Mouse (Mus musculus) ES-E14 (cell line): Measurements from ENCODE around the gene Ttc23l. TPM values are rescaled to one million over a fixed set of nuclear protein-coding genes. Genes with fewer than 3 reads are reported as not detected.
A peak's percentile ranks its signal among the peaks of the same experiment; 100 is the strongest.

ENCODE experiments used
- DNase-seq: peaks from one replicate; pipeline ENCODE4 v3.0.0-alpha.2; 2013; ENCODE audit warnings: low read depth, low spot score
- H3K27ac ChIP-seq: 2 replicates; pipeline ENCODE4 v1.5.1; 2012; ENCODE audit warnings: low read depth, mild to moderate bottlenecking, low read length, moderate library complexity, mixed read lengths; ENCODE audit not compliant: poor library complexity, insufficient read depth, severe bottlenecking
- H3K36me3 ChIP-seq: 2 replicates; pipeline ENCODE4 v1.6.1; 2012; ENCODE audit warnings: mild to moderate bottlenecking, low read length, moderate library complexity, mixed read lengths; ENCODE audit not compliant: control insufficient read depth, poor library complexity, insufficient read depth, severe bottlenecking
- H3K4me1 ChIP-seq, 2 experiments: fragments of 150-350 bp in 1 of 2; sonication (generic) in 1 of 2; 2 replicates each; pipeline ENCODE4 v1.6.1; 2012; ENCODE audit warnings: low read length in 2 of 2, mild to moderate bottlenecking in 1 of 2, mixed read lengths in 1 of 2; ENCODE audit not compliant: control insufficient read depth in 2 of 2, insufficient read depth in 2 of 2, poor library complexity in 1 of 2
- H3K4me3 ChIP-seq, 2 experiments: fragments of 150-350 bp in 1 of 2; sonication (generic) in 1 of 2; 2 replicates each; pipeline ENCODE4 v1.5.1; 2012; ENCODE audit warnings: low read length in 2 of 2, low read depth in 1 of 2, mild to moderate bottlenecking in 1 of 2, mixed read lengths in 1 of 2; ENCODE audit not compliant: insufficient read depth in 1 of 2, poor library complexity in 1 of 2, severe bottlenecking in 1 of 2
- H3K9ac ChIP-seq: 2 replicates; pipeline ENCODE4 v1.6.1; 2012; ENCODE audit warnings: low read depth, mild to moderate bottlenecking, low read length, mixed read lengths; ENCODE audit not compliant: poor library complexity, insufficient read depth, severe bottlenecking
- H3K9me3 ChIP-seq: fragments of 150-350 bp; sonication (generic); 2 replicates; pipeline ENCODE4 v1.6.1; 2012; ENCODE audit warnings: low read depth, mild to moderate bottlenecking, low read length; ENCODE audit not compliant: control insufficient read depth, insufficient read depth
- CHD2 ChIP-seq: IDR thresholded peaks from 2 replicates; pipeline ENCODE4 v1.6.1; 2014; ENCODE audit warnings: mild to moderate bottlenecking, low read depth, low read length, inconsistent platforms
- HCFC1 ChIP-seq: IDR thresholded peaks from 2 replicates; pipeline ENCODE4 v1.6.1; 2012; ENCODE audit warnings: low read length, inconsistent platforms, borderline replicate concordance; ENCODE audit not compliant: insufficient read depth
- MAFK ChIP-seq: IDR thresholded peaks from 2 replicates; pipeline ENCODE4 v1.6.1; 2014; ENCODE audit warnings: mild to moderate bottlenecking, low read depth, low read length, inconsistent platforms; ENCODE audit not compliant: insufficient read depth
- ZC3H11A ChIP-seq: IDR thresholded peaks from 2 replicates; pipeline ENCODE4 v1.6.1; 2012; ENCODE audit warnings: low read depth, mild to moderate bottlenecking, inconsistent platforms, low read length, borderline replicate concordance
- ZNF384 ChIP-seq: IDR thresholded peaks from 2 replicates; pipeline ENCODE4 v1.6.1; 2012; ENCODE audit warnings: low read depth, low read length, inconsistent platforms
- in situ Hi-C, 2 experiments: fragments of 600-800 bp; cut with MboI; formaldehyde crosslinking; loops; one replicate each; pipeline ENCODE4 v1.15.1; 2025; ENCODE audit warnings: low sequenced_read_pairs in 2 of 2, inconsistent platforms in 1 of 2; ENCODE audit not compliant: unreplicated experiment in 2 of 2
- total RNA-seq: library from RNA; depleted of rRNA; stranded (reverse); fragments of 300-350 nt; gene quantifications from 2 replicates; pipeline ENCODE4 v1.2.3, GENCODE M21; 2012

Gene Ttc23l
- total RNA-seq, 1 experiment, result not detected

DNA sequence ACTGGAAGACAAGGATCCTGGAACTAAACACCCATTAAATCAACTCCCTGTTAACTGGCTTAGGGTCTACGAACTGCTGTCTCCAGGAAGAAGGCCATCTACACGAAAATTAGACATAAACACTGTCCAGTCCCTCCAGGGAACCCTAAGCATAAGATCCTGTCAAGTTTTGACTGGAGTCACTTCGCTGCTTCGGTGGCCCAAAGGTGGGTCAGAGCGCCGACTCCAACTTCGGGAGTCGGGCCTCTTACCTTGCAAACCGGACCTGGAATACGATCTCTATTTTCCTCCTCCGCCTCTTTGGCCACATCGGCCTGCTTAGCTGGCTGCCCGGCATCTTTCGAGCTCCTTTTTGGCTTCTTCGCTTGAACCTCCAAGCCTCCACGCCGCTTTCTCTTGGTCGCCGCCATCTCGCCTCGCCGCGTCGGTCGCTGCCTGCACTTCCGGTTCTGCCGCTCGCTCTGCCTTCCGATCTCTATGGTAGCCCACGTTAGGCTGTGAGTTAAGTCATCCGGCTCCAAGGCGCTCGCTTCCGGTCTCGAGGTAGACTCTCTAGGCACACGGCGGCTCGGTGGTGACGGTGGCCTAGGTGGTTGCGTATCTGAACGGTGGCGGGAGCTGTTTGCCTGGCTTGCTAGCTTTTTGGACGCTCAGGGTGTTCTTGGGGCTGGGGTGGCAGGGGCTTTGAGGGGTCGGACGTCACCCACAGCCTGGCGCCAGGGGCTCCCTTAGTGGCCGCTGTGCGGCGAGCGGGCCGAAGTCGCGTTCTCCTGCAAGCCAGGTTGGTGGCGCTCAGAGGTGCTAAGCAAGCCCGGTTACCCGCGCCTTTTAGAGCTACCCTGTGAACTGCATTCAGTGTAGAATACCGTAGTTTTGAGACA, 72.7 kb downstream of the Ttc23l start, which contains the start of the genes Brix1 and Rad1:
Brix1 (minus strand) TSS at position 464 of the 881 bp plus-strand sequence.
Rad1 (plus strand) TSS at position 535 of the 881 bp plus-strand sequence.
- Histone ChIP-seq H3K27ac (peak within 1 kb of the TSS; percentile 74), H3K9ac (peak within 1 kb of the TSS; percentile 92), H3K4me3 (peak within 1 kb of the TSS; percentile 90 to 96), H3K9me3 (no peaks in the 10 kb centered on the region), H3K36me3 (peaks cover 30% of the 10 kb centered on the region), H3K4me1 (peaks cover 0 to 4% of the 10 kb centered on the region in 2 experiments; a peak in 1 of 4 replicates)
- DNase-seq, result peak; percentile 94
- TF ChIP-seq ZNF384 (no peak), HCFC1 (peak; percentile 76; the same call in 1 of the 2 replicates), MAFK (no peak)
- in situ Hi-C loops, result loop anchor here in 1 of 2 experiments (25.0 kb wide), 1 partner anchor 902 kb away; the partner anchor contains the start of gene Tars

DNA sequence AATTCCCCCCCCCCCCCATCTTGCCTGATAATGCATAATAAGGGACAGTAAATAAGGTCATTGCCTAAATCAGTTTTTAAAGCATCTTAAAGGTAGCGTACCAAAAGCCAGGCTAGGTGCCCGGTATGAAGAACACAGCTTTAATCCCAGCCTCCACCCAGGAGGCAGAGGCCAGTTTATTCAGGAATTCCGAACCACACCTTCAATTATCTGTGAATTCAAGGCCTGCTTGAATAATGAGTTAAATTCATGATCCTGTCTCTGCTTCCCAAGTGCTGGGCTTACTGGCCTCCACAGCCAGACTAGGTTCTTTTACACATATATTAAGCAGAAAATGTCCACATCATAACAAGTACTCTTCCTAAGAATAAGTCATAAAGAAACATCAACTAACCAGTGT, 87.5 kb downstream of the Ttc23l start:
- DNase-seq, result no peak
- Histone ChIP-seq H3K9me3 (no peaks in the 10 kb centered on the region), H3K4me3 (peak overlapping the region; percentile 66 to 79), H3K27ac (peak overlapping the region; percentile 99), H3K9ac (peak overlapping the region; percentile 76; the same call in 1 of the 2 replicates), H3K36me3 (peaks cover 5% of the 10 kb centered on the region), H3K4me1 (peaks cover 4% of the 10 kb centered on the region in 2 experiments)
- in situ Hi-C loops, result no loop called here
- no peak for TF ChIP-seq HCFC1
- TF ChIP-seq ZNF384, result no peak
- TF ChIP-seq MAFK, result no peak
- no peak for TF ChIP-seq ZC3H11A
- no peak for TF ChIP-seq CHD2

DNA sequence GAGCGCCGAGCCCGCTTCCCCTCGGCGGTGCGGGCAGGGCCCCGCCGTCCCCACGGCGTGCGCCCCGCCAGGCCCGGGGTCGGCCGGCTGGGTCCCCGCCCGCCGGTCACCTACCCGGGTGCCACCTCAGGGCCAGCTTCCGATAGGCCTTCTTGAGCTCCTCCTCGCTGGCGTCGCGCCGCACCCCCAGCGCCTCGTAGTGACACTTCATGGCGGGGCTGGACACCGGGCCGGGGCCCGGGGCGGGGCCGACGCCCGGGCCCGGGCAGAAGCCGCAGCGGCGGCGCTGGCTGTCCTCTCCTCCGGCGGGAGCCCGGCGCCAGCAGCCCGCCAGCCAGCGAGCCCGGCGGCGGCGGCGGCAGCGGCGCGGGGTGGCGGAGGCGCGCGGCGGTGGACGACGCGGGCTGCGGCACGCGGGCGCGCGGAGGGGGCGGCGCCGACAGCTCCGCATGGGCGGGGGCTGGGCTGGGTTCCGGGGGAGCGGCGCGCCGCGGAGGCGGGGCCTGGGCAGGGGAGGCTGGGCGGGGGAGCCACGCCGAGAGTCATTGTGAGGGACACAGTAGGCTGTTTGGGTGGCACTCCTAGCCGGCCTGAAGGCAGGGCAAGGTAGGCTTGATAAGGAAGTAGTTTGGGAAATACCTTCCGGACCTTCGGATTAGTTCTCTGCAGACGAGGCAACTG, 88.2 kb downstream of the Ttc23l start, which contains the start of gene Dnajc21:
Dnajc21 (minus strand) TSS at position 366 of the 681 bp plus-strand sequence.
- DNase-seq, result peak; percentile 72
- peaks cover 3% of the 10 kb centered on the region for H3K36me3 ChIP-seq
- H3K27ac ChIP-seq, result peak within 1 kb of the TSS; percentile 99
- peaks cover 4% of the 10 kb centered on the region in 2 experiments for H3K4me1 ChIP-seq
- no peaks in the 10 kb centered on the region for H3K9me3 ChIP-seq
- H3K9ac ChIP-seq, result peak within 1 kb of the TSS; percentile 85
- no peak for TF ChIP-seq MAFK
- no peak for TF ChIP-seq HCFC1
- no peak for TF ChIP-seq ZC3H11A
- no peak for TF ChIP-seq ZNF384
- TF ChIP-seq CHD2, result no peak
- H3K4me3 ChIP-seq, result peak within 1 kb of the TSS; percentile 79 to 94
- in situ Hi-C loops, result no loop called here

DNA sequence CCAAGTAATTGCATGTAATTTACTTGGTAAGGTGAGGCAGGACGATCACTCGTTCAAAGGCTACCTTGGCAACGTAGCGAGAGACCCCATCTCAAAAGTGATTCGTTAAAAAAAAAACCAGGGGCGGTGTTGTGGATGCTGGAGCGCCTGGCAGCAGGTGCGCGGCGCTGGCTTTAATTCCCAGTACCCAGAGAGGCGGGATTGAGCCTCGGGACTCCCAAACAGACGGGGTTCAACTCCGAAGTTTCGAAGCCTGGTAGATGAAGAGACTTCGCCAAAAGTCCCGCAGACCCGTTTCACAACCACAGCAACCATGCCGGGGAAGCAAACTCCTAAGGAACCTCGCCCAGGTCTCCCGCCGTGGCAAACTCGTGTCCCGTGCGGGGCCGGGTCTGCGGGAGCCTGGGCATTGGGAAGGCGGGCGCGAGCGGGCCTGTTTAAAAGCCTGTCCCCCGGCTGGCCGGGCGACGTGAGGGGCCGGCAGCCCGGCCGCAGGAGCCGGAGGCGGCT, 88.8 kb downstream of the Ttc23l start:
- peaks cover 2% of the 10 kb centered on the region; the same call in 1 of the 2 replicates for H3K36me3 ChIP-seq
- H3K9me3 ChIP-seq, result no peaks in the 10 kb centered on the region
- H3K4me1 ChIP-seq, result peaks cover 4% of the 10 kb centered on the region in 2 experiments
- no peak for DNase-seq
- in situ Hi-C loops, result no loop called here
- peak overlapping the region; percentile 79 to 94 for H3K4me3 ChIP-seq
- peak overlapping the region; percentile 99 for H3K27ac ChIP-seq
- TF ChIP-seq ZC3H11A, result 0 out of 2 replicates have a peak, but pooled peaks have one; percentile 2
- no peak for TF ChIP-seq CHD2
- peak overlapping the region; percentile 85 for H3K9ac ChIP-seq
